Mouse (Mus musculus): ENCODE measurements around the gene Dpy30.
"Not testable (repeated sequence)": the region's sequence is repeated elsewhere in the genome, so short reads cannot be mapped to it uniquely, and the experiment has no call there.

Dpy30 gene

DNA sequence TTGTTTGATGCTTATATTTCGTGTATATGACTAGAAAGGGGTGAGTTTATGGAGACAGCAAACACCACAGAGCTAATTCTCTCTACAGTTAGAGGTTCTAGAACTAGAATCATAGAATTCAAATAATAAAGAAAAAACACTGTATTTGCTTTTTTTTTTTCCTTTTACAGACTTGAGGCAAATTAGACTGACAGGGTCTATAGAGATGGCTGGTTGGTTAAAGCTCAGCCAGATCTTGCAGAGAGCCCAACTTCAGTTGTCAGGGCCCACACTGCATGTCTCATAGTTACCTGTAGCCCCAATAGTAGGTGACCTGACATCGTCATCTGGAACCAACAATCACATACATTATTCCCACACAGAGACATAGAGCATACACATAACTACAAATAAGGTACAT, at the start of gene Dpy30:
TSS of gene Dpy30 (minus strand) at position 101 of the 400 bp plus-strand sequence.
- no peak for DNase-seq (ENCODE audit: low spot score in 2 of 2)

DNA sequence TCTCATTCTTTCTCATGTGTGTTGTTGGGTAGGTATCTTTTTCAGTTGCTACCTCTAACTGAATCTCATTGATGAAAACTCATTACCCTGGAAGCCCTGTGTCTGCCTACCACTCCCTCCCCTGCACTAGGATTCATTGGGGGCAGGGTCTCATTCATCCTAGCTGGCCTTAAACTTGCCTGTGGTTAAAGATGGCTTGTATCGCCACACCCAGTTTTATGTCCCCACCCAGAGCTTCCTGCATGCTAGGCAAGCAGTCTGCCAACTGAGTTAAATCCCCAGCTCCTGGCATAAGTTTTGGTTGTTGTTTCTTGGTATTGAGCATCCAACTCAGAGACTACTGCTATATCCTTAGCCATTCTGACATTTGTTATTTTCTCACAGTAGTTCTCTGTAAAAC, 39.8 kb upstream of the Dpy30 start:
- no peak for DNase-seq (ENCODE audit: low spot score in 2 of 2)

DNA sequence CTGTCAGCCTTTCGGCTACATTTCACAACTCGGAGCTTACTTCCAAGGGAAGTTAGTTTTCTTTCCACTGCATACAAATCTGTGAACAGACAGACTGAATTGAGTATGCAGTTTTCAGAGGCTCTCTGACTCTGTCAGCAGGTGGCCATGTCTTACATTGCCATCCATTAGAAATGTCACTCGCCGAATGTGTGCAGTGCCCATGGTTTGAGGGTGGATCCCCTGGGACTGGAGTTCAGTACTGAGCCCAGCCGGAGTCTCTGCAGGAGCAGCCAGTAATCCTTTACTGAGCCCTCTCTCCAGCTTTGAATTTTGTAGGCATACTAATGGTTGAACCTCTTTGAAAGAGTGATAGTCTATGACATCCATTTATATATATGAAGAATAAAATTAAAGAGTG, 17.4 kb upstream of the Dpy30 start:
- no peak for DNase-seq (ENCODE audit: low spot score in 2 of 2)

DNA sequence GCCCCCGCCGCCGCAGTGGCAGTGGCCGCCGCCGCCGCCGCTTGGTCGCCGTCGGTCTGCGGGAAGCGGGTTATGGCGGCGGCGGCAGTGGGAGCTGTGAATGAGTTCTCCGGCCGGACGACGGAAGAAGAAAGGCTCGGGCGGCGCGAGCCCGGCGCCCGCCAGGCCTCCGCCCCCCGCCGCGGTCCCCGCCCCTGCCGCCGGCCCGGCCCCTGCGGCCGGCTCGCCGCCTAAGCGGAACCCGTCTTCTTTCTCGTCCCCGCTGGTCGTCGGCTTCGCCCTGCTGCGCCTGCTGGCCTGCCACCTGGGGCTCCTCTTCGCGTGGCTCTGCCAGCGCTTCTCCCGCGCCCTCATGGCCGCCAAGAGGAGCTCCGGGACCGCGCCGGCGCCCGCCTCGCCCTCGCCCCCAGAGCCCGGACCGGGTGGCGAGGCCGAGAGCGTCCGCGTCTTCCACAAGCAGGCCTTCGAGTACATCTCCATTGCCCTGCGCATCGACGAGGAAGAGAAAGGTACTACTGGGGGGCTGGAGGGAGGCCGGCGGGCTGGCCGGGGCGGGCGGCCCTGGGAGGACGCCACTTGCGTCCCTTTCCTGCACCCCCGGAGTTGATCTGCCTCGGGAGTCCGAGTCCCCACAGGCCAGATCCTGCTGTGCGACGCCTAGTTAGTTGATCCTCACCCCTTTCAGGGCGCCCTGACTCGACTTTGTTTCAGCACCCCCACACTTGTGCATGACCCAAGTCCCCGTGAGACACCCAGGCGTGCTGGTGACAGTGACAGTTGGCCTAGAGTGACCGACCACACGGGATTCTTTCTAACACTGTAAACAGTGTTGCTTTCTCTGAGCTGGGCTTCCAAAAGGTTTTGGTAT, 15.4 kb upstream of the Dpy30 start, which contains the start of gene Spast:
TSS of gene Spast (plus strand) at position 51 of the 868 bp plus-strand sequence.
- peak; percentile 37 to 56 for DNase-seq (ENCODE audit: low spot score in 2 of 2)

DNA sequence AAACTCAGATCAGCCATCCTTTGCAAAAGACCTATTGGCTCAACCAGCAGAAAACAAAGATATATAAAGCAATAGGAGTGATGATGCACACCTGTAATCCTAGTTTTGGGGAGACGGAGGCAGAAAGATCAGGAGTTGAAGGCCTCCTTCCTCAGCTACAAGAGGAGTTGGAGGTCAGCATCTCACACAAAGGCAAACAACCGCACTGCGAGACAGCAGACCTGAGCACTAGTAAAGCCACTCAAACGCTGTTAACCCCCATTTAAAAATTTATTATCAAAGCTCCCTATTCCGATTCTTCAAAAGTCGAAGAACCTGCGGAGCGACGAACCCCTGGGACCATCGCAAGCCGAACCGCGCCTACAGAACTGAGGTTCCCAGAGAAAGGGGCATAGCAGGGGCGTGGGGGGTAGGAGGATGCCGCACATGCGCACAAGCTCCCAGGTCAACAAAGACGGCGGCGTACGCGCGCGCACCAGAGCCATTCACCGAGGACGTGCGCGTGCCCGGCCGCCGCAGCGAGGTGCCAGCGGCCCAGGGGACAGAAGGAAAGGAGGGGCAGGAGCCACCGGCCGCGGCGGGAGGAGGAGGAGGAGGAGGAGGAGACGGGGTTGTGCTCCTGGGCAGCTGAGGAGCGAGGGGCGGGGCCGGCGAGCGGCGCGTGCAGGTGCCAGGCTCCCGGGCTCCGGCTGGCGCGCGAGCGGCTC, 14.6 kb upstream of the Dpy30 start:
- DNase-seq (ENCODE audit: low spot score in 2 of 2): peak; percentile 88 to 92

DNA sequence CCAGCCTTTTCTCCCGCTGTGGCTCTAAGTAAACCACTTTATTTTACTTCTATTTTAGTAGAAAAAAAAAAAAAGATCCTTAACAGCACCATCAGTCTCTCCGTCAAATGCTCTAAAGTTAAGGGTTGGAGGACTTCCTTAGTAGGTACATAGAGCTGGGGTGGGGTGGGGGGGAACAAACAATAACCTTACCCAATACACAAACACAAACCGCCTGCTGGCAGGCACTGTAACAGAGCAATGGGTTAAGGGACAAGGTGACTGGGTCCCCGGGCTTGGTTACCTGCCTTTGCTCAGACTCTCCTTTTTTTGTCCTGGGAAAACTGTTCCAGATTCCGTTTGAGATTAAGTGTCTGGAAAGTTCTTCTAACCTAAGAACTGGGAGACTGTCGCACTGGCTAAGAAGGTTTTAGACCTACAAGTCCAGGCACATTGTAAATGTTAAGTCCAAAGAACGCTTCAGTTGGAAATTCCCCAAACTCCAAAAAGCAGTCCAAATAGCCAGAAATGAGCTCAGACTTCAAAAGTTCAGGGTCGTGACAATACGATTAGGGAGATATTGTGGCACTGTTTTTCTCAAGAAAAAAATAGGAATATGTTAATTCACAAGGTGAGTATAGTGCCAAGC, 7.4 kb upstream of the Dpy30 start:
- no peak for DNase-seq (ENCODE audit: low spot score in 2 of 2)

DNA sequence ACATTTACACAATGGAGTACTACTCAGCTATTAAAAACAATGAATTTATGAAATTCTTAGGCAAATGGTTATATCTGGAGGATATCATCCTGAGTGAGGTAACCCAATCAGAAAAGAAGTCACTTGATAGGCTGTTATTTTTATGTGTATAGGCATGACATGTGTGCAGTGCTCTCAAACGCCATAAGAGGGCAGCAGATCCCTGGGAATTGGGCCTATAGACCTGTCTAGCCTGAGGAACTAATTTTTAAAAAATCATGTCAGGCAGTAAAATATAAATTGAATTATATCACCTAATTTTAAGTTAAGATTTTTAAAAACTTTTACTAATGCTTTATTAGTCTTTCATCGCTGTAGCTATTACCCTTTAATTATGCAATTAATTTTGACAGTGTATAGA, 4.4 kb upstream of the Dpy30 start:
- not testable (repeated sequence) for DNase-seq (ENCODE audit: low spot score in 2 of 2)

DNA sequence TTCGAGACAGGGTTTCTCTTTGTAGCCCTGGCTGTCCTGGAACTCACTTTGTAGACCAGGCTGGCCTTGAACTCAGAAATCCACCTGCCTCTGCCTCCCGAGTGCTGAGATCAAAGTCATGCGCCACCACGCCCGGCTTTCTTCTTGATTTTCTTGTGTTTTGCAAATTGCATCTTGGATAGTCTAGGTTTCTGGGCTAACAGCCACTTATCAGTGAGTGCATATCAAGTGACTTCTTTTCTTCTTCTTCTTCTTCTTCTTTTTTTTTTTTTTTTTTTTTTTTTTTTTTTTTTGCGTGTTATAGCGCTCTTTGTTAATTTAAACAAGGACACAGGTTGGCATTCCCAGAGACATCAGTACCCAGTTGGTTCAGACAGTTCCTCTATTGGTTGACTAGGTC, 3.5 kb upstream of the Dpy30 start:
- not testable (repeated sequence) for DNase-seq (ENCODE audit: low spot score in 2 of 2)

DNA sequence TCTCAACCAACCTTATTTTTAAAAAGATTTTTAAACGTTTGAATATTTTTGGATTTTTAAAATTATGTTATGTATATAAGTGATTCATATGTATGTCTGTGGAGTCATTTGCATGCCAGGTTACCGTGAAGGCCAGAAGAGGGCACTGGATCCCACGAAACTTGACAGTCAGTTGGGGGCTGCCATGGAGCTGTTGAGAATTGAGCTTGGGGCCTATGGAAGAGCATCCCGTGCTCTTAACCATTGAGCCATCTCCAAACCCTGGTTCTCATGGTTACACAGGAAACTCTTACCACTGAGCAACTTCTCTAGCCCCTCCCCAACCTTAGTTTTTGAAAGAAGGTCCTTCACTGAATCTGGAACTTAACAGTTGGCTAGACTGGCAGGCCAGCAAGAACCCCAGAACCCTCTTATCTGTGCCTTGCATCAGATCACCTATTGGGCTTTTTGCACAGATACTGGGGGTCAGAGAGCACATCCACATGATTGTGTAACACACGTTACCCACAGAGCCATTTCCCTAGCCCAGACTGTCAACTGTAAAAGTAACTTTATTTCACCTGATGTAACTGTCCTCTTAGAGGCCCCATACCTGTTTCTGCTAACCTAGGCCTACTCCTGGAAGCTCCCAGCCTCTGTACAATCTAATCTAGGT, 1.2 kb downstream of the Dpy30 start:
- DNase-seq (ENCODE audit: low spot score in 2 of 2): no peak

DNA sequence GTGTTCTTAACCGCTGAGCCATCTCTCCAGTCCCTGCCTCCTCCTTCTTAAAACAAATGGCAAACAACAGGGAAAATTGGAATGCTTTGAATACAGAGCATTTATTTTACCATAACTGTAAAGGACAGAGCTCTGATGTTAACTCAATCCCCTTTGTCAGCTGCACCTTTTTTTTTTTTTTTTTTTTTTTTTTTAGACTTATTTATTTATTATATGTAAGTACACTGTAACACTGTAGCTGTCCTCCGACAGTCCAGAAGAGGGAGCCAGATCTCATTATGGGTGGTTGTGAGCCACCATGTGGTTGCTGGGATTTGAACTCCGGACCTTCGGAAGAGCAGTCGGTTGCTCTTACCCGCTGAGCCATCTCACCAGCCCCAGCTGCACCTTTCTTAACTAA, 5.0 kb downstream of the Dpy30 start:
- no peak for DNase-seq (ENCODE audit: low spot score in 2 of 2)

DNA sequence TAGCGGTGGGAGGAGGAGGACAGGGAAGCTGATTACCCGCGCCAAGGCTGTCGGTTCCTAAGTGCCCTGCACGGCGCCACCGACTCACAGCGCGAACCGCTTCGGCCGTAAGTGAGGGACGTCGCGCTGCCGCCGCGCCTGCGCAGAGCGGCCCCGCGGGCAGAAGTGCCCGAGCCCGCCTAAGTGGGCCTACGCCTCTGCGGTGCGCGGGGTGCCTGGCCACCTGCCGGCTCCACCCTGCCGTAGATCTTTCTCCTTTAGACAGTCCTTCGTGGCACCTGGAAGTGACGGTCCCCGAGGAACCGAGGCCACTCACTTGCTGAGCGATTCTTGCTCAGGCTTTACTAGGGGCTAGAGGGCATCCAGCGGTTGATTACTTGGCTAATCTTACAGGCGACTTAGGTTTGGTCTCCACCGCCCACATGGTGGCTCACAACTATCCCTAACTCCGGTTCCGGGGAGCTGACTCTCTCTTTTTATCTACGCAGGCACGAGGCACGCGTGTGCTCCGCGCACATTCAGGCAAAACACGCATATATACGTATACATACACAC, 7.4 kb downstream of the Dpy30 start:
- peak; percentile 82 to 87 for DNase-seq (ENCODE audit: low spot score in 2 of 2)

DNA sequence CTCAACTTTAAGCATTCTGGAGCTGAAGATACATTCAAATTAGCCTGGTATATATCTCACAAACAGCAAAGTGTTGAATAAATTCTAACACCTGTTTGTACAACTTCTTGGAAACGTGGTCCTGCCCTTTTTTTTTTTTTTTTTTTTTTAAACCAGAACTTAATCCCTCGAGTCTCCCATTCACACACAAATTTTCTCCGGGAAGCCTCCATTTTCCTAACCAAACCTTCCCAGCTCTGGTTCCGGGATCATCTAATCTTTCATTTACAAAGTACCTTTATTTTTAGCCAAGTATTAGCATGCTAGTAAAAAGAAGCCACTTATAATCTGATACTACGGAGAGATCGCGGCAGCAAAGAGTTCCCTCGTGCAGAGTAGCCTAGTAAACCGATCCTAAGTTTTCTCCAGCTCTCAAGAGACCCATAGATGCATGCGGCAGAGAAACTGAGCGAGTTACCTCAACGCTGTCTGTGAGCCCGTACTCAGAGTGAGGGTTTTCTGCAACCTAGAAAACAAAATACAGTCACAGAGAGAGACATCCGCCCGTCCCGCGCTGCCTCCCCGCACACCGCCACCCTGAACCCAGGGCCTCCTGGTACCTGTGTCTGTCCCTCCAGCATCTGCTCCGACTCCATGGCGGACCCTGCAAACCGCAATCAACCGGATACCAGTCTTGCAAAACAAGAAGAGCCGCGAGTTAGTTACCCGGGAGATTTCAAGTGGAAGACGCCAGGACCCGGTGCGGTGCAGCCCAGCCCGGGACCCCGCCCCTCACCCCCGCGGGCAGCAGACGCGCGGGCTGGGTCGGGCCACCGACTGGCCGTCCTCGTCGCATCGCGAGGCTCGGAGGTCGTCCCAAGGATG, 8.1 kb downstream of the Dpy30 start:
- no peak for DNase-seq (ENCODE audit: low spot score in 2 of 2)

DNA sequence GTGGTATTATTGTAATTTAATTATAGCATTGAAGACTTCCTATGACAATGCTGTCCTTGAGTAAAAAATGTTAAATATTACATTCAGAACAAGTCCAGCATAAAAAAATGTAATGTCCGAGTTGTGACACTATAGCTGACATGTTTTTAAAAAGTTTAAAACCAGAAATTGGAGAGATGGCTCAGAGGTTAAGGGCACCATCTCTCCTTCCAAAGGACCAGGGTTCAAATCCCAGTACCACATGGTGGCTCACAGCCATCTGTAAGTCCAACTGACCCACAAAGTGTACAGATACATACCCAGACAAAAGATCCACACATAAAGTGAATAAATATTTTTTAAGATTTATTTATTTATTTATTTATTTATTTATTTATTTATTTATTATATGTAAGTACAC, 17.7 kb downstream of the Dpy30 start:
- no peak for DNase-seq (ENCODE audit: low spot score in 2 of 2)

DNA sequence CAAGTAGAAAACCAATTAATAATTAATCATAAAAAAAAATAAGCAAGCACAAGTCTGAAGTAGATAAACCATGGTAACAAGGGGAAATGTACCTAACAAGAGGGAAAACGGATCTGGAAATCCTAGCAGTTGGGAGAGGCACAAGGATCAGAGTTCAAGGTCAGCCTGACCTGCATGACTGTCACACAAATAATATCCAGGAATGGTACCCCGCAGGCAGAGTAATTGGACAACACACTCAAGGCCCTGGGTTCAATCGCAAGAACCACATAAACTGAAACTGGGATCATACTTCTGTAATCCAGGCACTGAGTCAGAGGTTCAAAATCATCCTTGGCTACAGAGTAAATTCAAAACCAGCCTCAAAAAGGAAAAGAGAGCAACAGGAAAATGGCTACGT, 18.1 kb downstream of the Dpy30 start:
- DNase-seq (ENCODE audit: low spot score in 2 of 2): no peak

DNA sequence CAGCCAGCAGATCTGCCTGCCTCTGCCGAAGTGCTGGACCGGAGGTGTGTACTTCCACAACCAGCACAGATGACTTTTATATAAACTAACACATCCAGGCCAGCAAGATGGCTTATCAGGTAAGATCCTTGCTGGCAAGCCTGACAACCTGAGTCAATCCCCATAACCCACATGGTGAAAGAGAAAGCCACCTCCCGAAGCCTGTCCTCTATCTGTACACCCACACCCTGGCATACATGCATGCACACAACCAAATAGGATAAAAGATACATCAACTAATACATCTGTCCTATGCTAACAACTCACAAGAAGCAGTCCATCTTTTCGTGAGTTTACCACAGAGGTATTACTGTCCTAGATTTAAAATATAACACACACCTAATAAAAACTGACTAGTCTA, 19.7 kb downstream of the Dpy30 start:
- DNase-seq (ENCODE audit: low spot score in 2 of 2): no peak

DNA sequence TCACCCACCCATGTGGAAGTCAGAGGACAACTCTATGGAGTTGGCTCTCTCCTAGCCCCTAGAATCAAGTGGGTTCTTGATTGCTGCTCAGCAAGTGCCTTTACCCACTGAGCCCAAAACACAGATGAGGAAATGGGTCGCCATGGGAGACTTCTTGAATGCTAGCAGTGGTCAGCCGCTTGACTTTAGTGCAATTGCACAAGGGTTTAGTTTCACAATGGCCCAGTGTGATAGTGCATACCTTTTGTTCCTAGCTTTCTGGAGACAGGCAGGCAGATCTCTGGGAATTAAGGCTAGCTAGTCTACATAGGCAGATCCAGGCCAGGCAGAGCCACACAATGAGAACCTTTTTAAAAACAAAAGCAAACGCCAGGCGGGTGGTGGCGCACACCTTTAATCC, 23.7 kb downstream of the Dpy30 start:
- no peak for DNase-seq (ENCODE audit: low spot score in 2 of 2)

DNA sequence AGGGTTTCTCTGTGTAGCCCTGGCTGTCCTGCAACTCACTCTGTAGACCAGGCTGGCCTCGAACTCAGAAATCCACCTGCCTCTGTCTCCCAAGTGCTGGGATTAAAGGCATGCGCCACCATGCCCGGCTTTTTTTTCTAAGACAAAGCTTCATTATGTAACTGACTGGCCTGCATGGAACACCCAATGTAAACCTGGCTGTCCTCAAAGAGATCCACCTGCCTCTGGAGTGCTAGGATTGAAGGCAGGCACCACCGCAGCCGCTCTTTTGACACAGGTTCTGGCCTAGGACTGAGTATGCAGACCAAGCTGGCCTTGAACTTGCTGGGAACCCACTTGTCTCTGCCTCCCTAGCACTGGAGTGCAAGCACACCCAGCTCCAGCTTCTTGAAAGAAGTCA, 26.8 kb downstream of the Dpy30 start:
- DNase-seq (ENCODE audit: low spot score in 2 of 2): not testable (repeated sequence)

DNA sequence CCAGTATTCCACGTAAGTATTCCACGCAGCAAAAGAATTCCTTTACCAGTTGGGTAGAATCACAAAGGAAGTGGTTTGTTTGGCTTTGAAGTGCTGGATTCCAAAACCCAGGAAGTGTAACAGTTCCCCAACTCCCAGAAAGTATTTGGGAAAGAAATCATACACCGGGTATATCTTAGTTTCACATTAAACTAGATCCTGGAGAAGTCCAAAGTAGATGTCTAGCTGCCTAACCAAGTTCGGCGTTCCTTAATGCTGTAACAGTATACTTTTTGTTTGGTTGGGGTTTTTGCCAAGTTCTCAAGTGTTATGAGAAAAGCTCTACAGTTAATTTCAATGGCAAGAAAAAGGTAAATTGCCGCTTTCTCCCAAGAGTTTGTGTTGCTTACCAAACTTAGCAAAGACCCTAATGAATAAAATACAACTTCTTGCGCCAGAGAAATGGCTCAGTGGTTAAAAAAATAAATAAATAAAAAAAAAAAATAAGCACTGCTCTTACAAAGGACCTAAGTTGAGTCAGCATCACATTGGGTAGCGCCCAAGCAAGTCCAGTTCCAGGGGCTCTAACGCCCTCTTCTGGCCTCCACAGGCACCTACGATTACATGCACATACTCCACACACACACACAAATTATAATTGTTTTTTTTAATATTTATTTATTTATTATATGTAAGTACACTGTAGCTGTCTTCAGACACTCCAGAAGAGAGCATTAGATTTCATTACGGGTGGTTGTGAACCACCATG, 27.5 kb downstream of the Dpy30 start:
- no peak for DNase-seq (ENCODE audit: low spot score in 2 of 2)

DNA sequence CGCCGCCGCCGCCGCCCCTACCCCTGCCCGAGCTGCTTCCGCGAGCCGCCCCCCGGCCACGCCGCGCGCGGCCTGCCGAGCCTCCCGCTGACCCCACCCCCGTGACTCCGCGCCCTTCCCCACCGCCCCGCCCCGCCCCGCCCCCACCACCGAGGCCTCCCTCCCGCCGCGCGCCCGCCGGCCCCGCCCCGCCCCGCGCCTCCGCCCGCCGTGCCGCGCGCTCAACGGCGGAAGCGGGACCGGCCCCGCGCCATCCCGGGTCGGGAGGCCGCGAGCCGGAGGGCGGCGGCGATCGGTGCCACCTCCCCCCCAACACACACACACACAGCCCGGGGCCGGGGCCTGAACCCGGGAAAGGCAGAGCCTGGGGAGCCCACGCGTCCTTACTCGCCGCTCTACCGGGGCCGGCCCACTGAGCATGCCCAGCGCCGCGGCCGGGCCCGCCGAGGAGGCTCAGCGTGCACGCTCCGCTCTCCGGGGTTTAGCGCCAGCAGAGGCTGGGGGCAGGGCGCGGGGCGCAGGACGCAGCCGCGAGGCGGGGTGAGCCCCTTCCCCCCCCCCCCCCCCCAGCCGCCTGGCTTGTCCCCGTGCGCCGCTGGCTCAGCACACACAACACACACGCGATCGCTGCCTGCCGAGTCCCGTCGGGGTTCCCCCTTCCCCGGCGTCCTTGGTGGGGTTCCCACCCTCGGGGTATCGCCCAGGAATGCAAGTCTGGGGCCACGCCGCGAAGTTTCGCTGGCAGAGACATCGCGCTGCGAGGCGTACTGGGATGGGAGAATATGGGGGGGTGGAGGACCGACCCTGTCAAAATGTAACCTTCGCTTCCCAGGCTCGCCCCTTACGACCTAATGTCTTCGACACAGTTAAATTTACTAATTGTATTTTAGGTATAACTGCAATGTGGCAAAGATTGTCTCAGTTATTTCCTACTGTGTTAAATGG, 28.4 kb downstream of the Dpy30 start, which contains the start of gene Memo1:
TSS of gene Memo1 (minus strand) at position 496 of the 945 bp plus-strand sequence.
- peak; percentile 76 to 86 for DNase-seq (ENCODE audit: low spot score in 2 of 2)
